Mouse (Mus musculus) midbrain, embryonic 11.5 days (tissue): ENCODE results near the gene Uba7. TPM values are rescaled to one million over a fixed set of nuclear protein-coding genes. Genes with fewer than 3 reads are reported as not detected.
A peak's percentile ranks its signal among the peaks of the same experiment; 100 is the strongest.

Source experiments
- ATAC-seq: fragments of 200-750 bp; cut with Nextera tagmentation; 2 replicates; pipeline ENCODE4 v1.8.0; 2017; ENCODE audit warnings: moderate TSS enrichment, moderate library complexity; ENCODE audit not compliant: low FRiP score
- DNase-seq: peaks from one replicate; pipeline ENCODE4 v3.0.0; 2015; ENCODE audit warnings: low spot score; ENCODE audit errors: missing footprints
- H3K27ac ChIP-seq: fragments of 300-500 bp; sonication (generic); 2 replicates; pipeline ENCODE4 v1.5.1; 2014; ENCODE audit warnings: low read depth, low read length
- H3K27me3 ChIP-seq: fragments of 300-500 bp; sonication (generic); 2 replicates; pipeline ENCODE4 v1.6.1; 2014; ENCODE audit warnings: mild to moderate bottlenecking, low read length, moderate library complexity, mixed read lengths; ENCODE audit not compliant: control insufficient read depth, insufficient read depth
- H3K36me3 ChIP-seq: fragments of 300-500 bp; sonication (generic); 2 replicates; pipeline ENCODE4 v1.6.1; 2014; ENCODE audit warnings: mild to moderate bottlenecking, low read length, moderate library complexity, mixed read lengths; ENCODE audit not compliant: control insufficient read depth, insufficient read depth
- H3K4me1 ChIP-seq: fragments of 300-500 bp; sonication (generic); 2 replicates; pipeline ENCODE4 v1.6.1; 2014; ENCODE audit warnings: low read length; ENCODE audit not compliant: control insufficient read depth, insufficient read depth
- H3K4me2 ChIP-seq: fragments of 300-500 bp; sonication (generic); 2 replicates; pipeline ENCODE4 v1.6.1; 2014; ENCODE audit warnings: mild to moderate bottlenecking, moderate library complexity
- H3K4me3 ChIP-seq: fragments of 300-500 bp; sonication (generic); 2 replicates; pipeline ENCODE4 v1.5.1; 2014; ENCODE audit warnings: low read depth, low read length
- H3K9ac ChIP-seq: fragments of 300-500 bp; sonication (generic); 2 replicates; pipeline ENCODE4 v1.6.1; 2014; ENCODE audit warnings: low read length
- H3K9me3 ChIP-seq: fragments of 300-500 bp; sonication (generic); 2 replicates; pipeline ENCODE4 v1.6.1; 2016; ENCODE audit warnings: low read length; ENCODE audit not compliant: control insufficient read depth
- WGBS: fragments of 180-500 bp; shearing (Covaris S2); extraction: QIAGEN DNeasy Blood & Tissue Kit; methylation state at CpG from one replicate; pipeline ENCODE4 v1.1.7; 2014; 5-methylcytosine and 5-hydroxymethylcytosine counted together
- polyA plus RNA-seq: library from polyadenylated mRNA; unstranded; fragments of >200 nt; fragmentation: Nextera tagmentation; extraction: Ambion mirVana; gene quantifications from 2 replicates; pipeline ENCODE4 v1.2.1, GENCODE M21; 2014

The Uba7 gene
- polyA plus RNA-seq, 1 experiment from 2014 or later, result 7.5 TPM

DNA sequence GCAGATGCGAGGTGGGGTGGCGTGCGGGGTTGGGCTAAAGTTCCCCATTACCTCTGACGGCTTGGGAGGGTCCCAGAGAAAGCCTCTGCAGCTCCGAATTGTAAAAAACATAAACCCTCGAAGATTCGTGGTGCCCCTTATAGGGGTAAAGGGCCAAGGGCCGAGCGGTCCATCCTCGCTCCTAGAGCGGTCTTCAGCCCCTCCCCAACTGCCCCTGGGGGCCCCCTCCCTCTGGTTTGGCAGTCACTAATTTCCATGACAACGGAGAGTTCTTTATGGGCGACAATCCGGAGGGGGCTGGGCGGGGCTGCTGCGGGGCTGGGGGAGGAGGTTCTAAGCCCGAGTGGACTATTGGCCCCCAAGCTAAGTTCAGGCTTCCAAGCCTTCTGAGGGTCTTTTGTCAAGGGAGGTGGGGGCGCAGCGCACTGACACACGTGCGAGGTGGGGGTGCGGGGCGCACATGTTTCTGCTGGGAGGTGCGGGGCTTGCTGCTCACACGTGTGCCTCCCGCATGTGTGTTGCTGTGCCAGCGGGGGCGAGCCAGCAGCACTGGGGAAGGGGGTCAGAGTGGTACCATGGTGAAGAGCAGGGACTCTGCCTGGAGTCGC, 39.0 kb upstream of the Uba7 start:
- Histone ChIP-seq H3K27me3 (0 out of 2 replicates have a peak, but pooled peaks cover 2% of the 10 kb centered on the region), H3K36me3 (no peaks in the 10 kb centered on the region), H3K9me3 (no peaks in the 10 kb centered on the region), H3K27ac (no peak overlapping the region), H3K9ac (peak overlapping the region; percentile 70), H3K4me2 (peak overlapping the region; percentile 87), H3K4me1 (peaks cover 20% of the 10 kb centered on the region), H3K4me3 (peak overlapping the region; percentile 56)
- ATAC-seq (peak; percentile 82), DNase-seq (peak; percentile 94)
- WGBS, result 2% methylated on average over 29 of the region's 29 CpGs

DNA sequence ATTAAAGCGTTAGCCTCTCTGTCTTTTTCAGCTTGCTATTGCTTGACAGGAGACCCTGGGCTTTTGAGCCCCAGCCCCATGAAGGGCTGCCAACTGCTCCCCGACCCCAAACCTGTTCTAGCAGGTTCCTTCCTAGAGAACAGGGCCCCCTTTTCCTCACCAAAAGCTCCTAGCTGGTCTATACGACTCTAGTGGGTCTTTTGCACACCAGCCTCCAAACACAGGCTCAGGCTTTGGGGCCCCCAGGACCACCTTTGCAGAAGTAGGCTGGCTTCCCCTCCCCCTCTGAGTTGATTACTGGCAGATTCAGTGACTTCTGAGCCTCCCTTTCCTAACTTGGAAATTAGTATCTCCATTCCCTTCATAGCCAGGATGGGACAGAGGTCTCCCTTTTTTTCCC, 38.5 kb upstream of the Uba7 start:
- Histone ChIP-seq H3K4me1 (peaks cover 20% of the 10 kb centered on the region), H3K9me3 (no peaks in the 10 kb centered on the region), H3K27me3 (0 out of 2 replicates have a peak, but pooled peaks cover 2% of the 10 kb centered on the region), H3K36me3 (no peaks in the 10 kb centered on the region), H3K27ac (no peak overlapping the region), H3K9ac (peak overlapping the region; percentile 70; the same call in 1 of the 2 replicates), H3K4me2 (peak overlapping the region; percentile 87), H3K4me3 (peak overlapping the region; percentile 56)
- ATAC-seq (no peak), DNase-seq (peak; percentile 91)
- WGBS, result 11% methylated on average over 3 of the region's 3 CpGs

DNA sequence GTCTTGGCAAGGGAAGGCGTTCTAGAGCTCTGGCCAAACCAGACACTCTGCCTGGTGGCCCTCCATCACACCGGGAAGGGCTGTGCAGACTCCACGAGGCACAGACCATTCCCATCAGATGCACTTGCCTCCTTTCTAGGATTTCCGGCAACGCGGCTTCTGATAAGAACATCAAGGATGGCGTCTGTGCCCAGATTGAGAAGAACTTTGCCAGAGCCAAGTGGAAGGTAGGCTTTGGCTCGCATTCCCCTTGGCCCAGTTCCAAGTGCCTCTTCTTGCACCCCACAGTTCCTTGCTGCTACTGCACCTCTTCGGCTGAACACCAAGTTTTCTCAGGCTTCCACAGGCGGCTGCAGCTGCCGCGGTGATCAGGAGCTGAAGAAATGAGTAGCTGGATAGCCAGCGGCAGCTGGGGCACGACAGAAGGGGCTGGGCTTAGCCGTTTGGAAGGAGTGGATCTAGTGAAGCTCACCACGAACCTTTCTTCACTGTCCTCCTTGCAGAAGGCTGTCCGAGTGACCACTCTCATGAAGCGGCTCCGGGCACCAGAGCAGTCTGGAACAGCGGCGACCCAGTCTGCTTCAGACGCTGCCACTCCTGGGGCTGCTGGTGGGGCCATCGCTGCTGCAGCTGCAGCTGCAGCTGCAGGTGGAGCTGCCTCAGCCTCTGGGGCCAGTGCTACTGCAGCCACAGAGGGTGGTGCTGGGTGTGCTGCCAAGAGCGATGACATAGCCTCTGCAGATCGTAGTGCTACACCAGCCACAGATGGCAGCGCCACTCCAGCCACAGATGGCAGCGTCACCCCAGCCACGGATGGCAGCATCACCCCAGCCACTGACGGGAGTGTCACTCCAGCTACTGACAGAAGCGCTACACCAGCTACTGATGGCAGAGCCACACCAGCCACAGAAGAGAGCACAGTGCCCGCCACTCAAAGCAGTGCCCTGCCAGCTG, 27.8 kb upstream of the Uba7 start:
- no peak overlapping the region for H3K4me3 ChIP-seq
- no peak for ATAC-seq
- H3K27ac ChIP-seq, result no peak overlapping the region
- no peaks in the 10 kb centered on the region for H3K36me3 ChIP-seq
- no peak overlapping the region for H3K4me2 ChIP-seq
- peaks cover 10% of the 10 kb centered on the region for H3K4me1 ChIP-seq
- H3K27me3 ChIP-seq, result no peaks in the 10 kb centered on the region
- no peaks in the 10 kb centered on the region for H3K9me3 ChIP-seq
- no peak overlapping the region for H3K9ac ChIP-seq
- 92% methylated on average over 31 of the region's 31 CpGs for WGBS
- DNase-seq, result no peak

DNA sequence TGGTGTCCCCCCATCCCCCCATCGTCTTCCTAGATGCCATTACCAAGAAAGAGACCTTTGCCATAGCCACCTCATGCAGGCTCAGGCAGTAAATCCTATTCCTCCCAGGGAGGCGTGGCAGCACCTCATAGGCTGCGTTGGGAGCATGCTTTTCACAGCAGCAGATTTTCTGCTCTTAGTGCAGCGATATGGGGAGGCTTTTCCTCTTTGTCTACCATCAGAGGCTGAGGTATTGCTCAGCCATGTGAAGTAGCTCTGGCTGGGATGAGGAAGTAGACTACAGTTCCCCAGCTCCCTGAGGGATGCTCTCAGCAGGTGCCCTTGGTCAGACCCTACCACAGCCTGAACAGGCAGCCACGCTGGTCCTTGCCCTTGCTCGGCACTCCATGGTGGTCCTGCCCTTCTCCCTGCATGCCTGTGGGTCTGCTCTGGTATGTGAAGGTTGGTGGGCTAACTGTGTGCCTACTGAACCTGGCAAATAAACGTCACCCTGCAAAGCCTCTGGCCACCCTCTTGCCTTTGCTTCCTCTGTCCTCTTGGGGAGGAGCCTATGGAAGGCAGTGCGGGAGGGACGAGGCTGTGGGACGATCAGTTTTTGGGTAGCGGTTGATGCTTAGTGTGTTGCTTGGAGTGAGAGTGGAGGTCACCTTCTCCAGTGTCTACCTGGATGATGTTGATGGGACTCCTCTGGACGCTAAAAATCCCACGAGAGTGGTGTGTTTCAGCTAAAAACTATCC, 26.0 kb upstream of the Uba7 start:
- Histone ChIP-seq H3K9ac (no peak overlapping the region), H3K9me3 (no peaks in the 10 kb centered on the region), H3K4me2 (no peak overlapping the region), H3K4me3 (no peak overlapping the region), H3K4me1 (peaks cover 10% of the 10 kb centered on the region), H3K27ac (no peak overlapping the region), H3K27me3 (no peaks in the 10 kb centered on the region), H3K36me3 (no peaks in the 10 kb centered on the region)
- 78% methylated on average over 13 of the region's 13 CpGs for WGBS
- ATAC-seq (no peak), DNase-seq (no peak)

DNA sequence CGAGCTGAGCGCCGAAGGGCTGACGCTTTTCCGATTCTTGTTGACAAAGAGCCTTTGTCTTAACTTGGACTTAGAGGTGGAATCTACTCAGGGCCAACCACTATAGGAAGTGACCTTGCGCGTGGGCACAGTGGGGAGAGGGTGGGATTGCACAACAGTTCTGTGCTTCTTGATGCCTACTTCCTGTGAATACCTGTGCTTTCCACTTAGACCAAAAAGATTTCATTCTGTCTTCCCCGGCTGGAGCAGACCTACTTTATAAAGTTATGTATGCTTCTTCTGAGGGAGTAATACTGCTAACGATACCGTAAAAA, 25.4 kb upstream of the Uba7 start, which contains the start of gene Traip:
Gene Traip, plus strand, starts transcription at position 215 of the 314 bp plus-strand sequence.
- no peak for ATAC-seq
- H3K27me3 ChIP-seq, result no peaks in the 10 kb centered on the region
- H3K9ac ChIP-seq, result peak within 1 kb of the TSS; percentile 67
- WGBS, result 91% methylated on average over 10 of the region's 10 CpGs
- no peaks in the 10 kb centered on the region for H3K9me3 ChIP-seq
- no peak for DNase-seq
- H3K4me3 ChIP-seq, result peak within 1 kb of the TSS; percentile 68
- H3K27ac ChIP-seq, result peak within 1 kb of the TSS; percentile 58
- H3K4me1 ChIP-seq, result peaks cover 10% of the 10 kb centered on the region
- H3K4me2 ChIP-seq, result peak within 1 kb of the TSS; percentile 68
- H3K36me3 ChIP-seq, result no peaks in the 10 kb centered on the region

DNA sequence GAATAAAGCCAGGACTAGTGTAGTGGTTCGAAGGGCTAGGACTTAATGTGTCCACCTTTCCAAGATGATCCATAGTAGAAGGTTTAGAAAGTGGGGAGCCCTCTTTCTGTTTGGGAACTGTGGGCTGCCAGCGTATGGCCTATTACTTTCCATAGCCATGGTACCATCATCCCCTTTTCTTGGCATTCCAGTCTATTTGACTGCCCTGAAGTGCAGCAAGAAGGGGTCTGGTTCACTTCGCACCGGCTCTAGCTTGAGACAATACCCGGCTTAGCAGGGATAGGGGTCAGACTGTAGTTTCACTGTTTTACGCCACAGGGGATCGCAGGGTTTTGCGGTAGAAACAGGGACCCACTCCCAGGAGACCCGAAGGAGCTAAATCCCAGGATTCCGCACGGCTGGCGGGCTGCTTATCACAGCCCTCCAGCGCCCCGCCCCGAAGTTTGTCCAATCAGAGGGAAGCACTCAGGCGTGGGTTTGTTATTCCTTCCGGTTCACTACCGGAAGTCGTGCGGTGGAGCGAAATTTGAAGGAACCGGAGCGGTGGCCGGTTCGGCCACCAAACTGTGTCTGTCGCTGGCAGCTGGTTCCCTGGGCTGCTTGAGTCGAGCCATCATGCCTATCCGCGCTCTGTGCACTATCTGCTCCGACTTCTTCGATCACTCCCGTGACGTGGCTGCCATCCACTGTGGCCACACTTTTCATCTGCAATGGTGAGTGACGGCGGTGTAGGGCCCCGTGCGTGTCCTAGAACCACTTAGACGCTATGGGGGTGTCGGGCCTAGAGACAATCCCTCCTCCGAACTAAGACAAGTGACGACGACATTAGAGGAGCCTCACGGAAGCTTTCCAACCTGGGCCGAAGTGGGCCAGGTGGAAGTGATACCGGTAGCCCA, 24.6 kb upstream of the Uba7 start:
- Histone ChIP-seq H3K27ac (peak overlapping the region; percentile 58), H3K4me3 (peak overlapping the region; percentile 68), H3K4me1 (peaks cover 10% of the 10 kb centered on the region), H3K9me3 (no peaks in the 10 kb centered on the region), H3K36me3 (no peaks in the 10 kb centered on the region), H3K27me3 (no peaks in the 10 kb centered on the region), H3K4me2 (peak overlapping the region; percentile 68), H3K9ac (peak overlapping the region; percentile 67)
- ATAC-seq (peak; percentile 95), DNase-seq (peak; percentile 98)
- 14% methylated on average over 45 of the region's 45 CpGs for WGBS

DNA sequence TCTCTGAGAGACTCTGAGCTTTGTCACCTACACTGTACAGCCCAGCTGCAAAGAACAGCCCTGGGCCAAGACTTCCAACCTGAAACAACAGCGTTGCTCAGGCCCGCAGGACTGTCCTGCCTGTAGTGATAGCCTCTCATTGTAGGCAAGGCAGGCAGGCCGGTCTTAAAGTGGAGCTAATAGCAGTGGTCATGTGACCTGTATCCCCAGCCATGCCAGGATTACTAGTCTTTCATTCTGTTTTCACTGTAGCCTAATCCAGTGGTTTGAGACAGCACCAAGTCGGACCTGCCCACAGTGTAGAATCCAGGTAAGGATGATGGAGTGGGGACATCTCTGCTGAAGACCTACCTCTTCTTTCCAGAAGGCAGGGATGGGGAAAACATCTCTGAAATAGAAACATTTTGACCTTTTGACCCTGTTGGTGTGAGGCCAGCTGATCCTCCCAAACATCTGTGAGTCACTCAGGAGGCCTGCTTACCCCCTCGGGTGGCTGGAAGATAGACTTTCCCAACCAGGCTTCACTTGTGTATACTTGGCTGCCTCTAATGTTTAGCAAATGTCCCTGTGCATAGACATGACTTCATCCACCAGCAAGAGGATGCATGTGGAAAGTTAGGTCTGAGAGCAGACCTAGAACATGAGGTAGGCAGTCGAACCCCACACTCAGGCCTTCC, 19.6 kb upstream of the Uba7 start:
- ATAC-seq, result no peak
- Histone ChIP-seq H3K4me2 (no peak overlapping the region), H3K36me3 (peaks cover 11% of the 10 kb centered on the region; the same call in 1 of the 2 replicates), H3K4me1 (peaks cover 10% of the 10 kb centered on the region), H3K9ac (no peak overlapping the region), H3K27ac (no peak overlapping the region), H3K27me3 (no peaks in the 10 kb centered on the region), H3K9me3 (no peaks in the 10 kb centered on the region), H3K4me3 (no peak overlapping the region)
- 84% methylated on average over 6 of the region's 6 CpGs for WGBS
- DNase-seq, result no peak

DNA sequence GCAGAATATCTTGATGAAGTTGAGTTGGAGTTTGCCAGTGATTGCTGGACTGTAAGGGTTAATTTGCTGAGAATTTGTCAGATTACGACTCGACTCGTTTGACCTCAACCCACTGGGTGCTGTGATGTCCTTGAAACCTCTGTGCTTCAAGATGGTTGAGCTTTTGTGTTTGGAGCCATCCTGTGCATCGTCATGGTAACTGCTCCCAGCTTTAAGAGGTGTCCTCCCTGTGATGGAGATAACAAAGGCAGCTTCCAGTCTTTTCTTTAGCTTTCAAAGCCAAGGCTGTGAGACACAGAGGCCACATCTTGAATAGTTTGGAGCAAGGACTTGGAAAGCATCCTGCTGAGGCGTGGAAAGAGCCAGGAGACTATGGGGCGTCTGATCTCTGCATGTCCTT, 18.2 kb upstream of the Uba7 start:
- no peak overlapping the region for H3K9ac ChIP-seq
- H3K4me1 ChIP-seq, result peaks cover 3% of the 10 kb centered on the region; the same call in 1 of the 2 replicates
- DNase-seq (no peak), ATAC-seq (no peak)
- no peak overlapping the region for H3K27ac ChIP-seq
- H3K4me3 ChIP-seq, result no peak overlapping the region
- H3K4me2 ChIP-seq, result no peak overlapping the region
- H3K36me3 ChIP-seq, result peaks cover 11% of the 10 kb centered on the region
- no peaks in the 10 kb centered on the region for H3K9me3 ChIP-seq
- H3K27me3 ChIP-seq, result no peaks in the 10 kb centered on the region
- WGBS, result 25% methylated on average over 6 of the region's 6 CpGs
